Mouse (Mus musculus) liver, embryonic 14.5 days (tissue): Measurements from ENCODE around the gene Pif1. TPM values are rescaled to one million over a fixed set of nuclear protein-coding genes. Genes with fewer than 3 reads are reported as not detected.

Experiments used
- ATAC-seq: fragments of 200-750 bp; cut with Nextera tagmentation; 2 replicates; pipeline ENCODE4 v1.8.0; 2017; ENCODE audit warnings: moderate number of reproducible peaks, mild to moderate bottlenecking, moderate library complexity; ENCODE audit not compliant: insufficient read depth
- DNase-seq, 3 experiments: peaks; one replicate each; pipeline ENCODE4 v3.0.0-alpha.2; 2012 to 2013; ENCODE audit warnings: low read depth in 3 of 3, low spot score in 3 of 3
- H3K27ac ChIP-seq: fragments of 300-500 bp; sonication (generic); 2 replicates; pipeline ENCODE4 v1.5.1; 2014; ENCODE audit warnings: moderate library complexity, mild to moderate bottlenecking, control low read depth, inconsistent platforms
- H3K27me3 ChIP-seq: fragments of 300-500 bp; sonication (generic); 2 replicates; pipeline ENCODE4 v1.6.1; 2014; ENCODE audit warnings: mild to moderate bottlenecking, low read length, moderate library complexity; ENCODE audit not compliant: control insufficient read depth, insufficient read depth
- H3K36me3 ChIP-seq: fragments of 300-500 bp; sonication (generic); replicated peaks from 2 replicates; pipeline ENCODE4 v1.6.1; 2014; ENCODE audit warnings: low read depth; ENCODE audit not compliant: control insufficient read depth, insufficient read depth
- H3K4me1 ChIP-seq, 2 experiments: fragments of 200-500 bp in 1 of 2; fragments of 300-500 bp in 1 of 2; sonication (generic) in 1 of 2; replicated peaks; 2 replicates each; pipeline ENCODE4 v1.6.1; 2012 to 2014; ENCODE audit warnings: antibody characterized with exemption in 1 of 2, inconsistent platforms in 1 of 2, low read length in 1 of 2; ENCODE audit not compliant: control insufficient read depth in 2 of 2, insufficient read depth in 2 of 2
- H3K4me2 ChIP-seq: fragments of 300-500 bp; sonication (generic); 2 replicates; pipeline ENCODE4 v1.6.1; 2014; ENCODE audit warnings: low read depth, mild to moderate bottlenecking, control low read depth, moderate library complexity
- H3K4me3 ChIP-seq, 2 experiments: fragments of 200-500 bp in 1 of 2; fragments of 300-500 bp in 1 of 2; sonication (generic) in 1 of 2; 2 replicates each; pipeline ENCODE4 v1.5.1; 2012 to 2014; ENCODE audit warnings: low read depth in 2 of 2, low read length in 2 of 2, mild to moderate bottlenecking in 2 of 2, control low read depth in 1 of 2, inconsistent platforms in 1 of 2, moderate library complexity in 1 of 2; ENCODE audit not compliant: insufficient read depth in 1 of 2
- H3K9ac ChIP-seq: fragments of 300-500 bp; sonication (generic); replicated peaks from 2 replicates; pipeline ENCODE4 v1.6.1; 2014; ENCODE audit warnings: mild to moderate bottlenecking, control low read depth, moderate library complexity
- H3K9me3 ChIP-seq: fragments of 300-500 bp; sonication (generic); 2 replicates; pipeline ENCODE4 v1.6.1; 2016; ENCODE audit warnings: low read length, mixed read lengths; ENCODE audit not compliant: control insufficient read depth
- CTCF ChIP-seq: IDR thresholded peaks from 2 replicates; pipeline ENCODE4 v1.5.1; 2016; ENCODE audit warnings: antibody characterized with exemption, low read depth, control low read depth
- EP300 ChIP-seq: IDR thresholded peaks from 2 replicates; pipeline ENCODE4 v1.6.1; 2016; ENCODE audit warnings: antibody characterized with exemption, low read depth
- whole genome bisulfite sequencing: fragments of 180-500 bp; shearing (Covaris S2); extraction: QIAGEN DNeasy Blood & Tissue Kit; methylation state at CpG from one replicate; pipeline ENCODE4 v1.1.7; 2014; ENCODE audit not compliant: insufficient replicate concordance; 5-methylcytosine and 5-hydroxymethylcytosine counted together
- polyA plus RNA-seq, 2 experiments: library from polyadenylated mRNA; depleted of rRNA in 1 of 2; stranded (reverse) in 1 of 2; unstranded in 1 of 2; fragments of >200 nt; fragmentation: Nextera tagmentation in 1 of 2; extraction: Ambion mirVana in 1 of 2; gene quantifications; 2 replicates each; pipeline versions ENCODE4 v1.2.1 to v1.2.3; 2012 to 2014

The Pif1 gene
- polyA plus RNA-seq, 2 experiments, result 6.8 to 11.9 TPM

DNA sequence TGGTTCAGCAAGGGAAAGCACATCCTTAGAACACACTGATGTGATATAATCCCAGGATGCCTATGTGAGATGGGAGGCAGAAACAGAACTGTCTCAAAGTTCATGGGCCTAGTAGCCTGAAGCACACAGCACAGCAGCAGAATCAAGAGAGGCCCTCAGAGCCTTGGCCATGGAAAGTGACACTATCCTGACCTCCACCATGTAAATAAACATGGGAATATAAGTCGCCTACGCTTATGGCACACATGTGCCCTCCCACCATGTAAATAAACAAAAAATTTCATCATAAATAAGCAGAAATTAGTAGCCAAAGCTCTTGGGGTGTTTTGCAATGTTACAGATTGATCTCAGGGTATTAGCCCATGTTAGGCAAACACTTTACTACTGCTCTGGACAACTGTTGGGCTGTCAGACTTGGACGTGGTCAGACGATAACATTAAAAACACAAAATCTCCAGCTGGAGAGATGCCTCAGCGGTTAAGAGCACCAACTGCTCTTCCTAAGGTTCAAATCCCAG, 25.1 kb downstream of the Pif1 start:
- Histone ChIP-seq H3K4me2 (no peak overlapping the region), H3K27ac (no peak overlapping the region), H3K36me3 (no peaks in the 10 kb centered on the region), H3K9ac (no peak overlapping the region), H3K4me3 (no peak overlapping the region), H3K4me1 (no peaks in the 10 kb centered on the region), H3K9me3 (no peaks in the 10 kb centered on the region), H3K27me3 (no peaks in the 10 kb centered on the region)
- TF ChIP-seq CTCF, result no peak
- no peak for TF ChIP-seq EP300
- ATAC-seq, result no peak
- no peak for DNase-seq
- 68% methylated on average over 5 of the region's 5 CpGs for WGBS

- 40% methylated on average over 2 of the region's 2 CpGs for WGBS
- DNase-seq (no peak), ATAC-seq (no peak)
- Histone ChIP-seq H3K9me3 (no peaks in the 10 kb centered on the region), H3K4me2 (no peak overlapping the region), H3K4me1 (no peaks in the 10 kb centered on the region), H3K27me3 (no peaks in the 10 kb centered on the region), H3K36me3 (no peaks in the 10 kb centered on the region), H3K9ac (no peak overlapping the region), H3K4me3 (no peak overlapping the region), H3K27ac (no peak overlapping the region)
- TF ChIP-seq EP300 (no peak), CTCF (no peak)
Measured at GRCm38 (mm10) chr9:65613098-65613497, 26.1 kb downstream of the Pif1 start.

DNA sequence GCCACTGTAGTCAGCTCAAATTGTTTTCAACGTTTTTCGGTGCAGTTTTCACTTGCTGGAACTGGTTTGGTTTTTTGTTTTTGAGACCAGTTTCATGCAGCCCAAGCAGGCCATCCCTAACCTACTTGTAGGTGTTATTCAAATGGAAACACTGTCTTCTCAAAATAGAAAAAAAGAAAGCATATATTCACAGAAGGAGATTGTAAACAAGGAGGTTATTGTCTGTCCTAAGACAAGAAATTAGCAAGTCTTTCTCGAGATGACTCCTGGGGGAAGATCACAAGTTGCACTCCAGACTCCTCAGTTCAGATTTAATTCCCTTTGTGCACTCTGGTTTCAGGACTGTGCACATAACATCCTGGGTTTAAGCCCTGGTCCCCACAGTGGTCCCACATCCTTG, 32.4 kb downstream of the Pif1 start:
- TF ChIP-seq EP300 (no peak), CTCF (no peak)
- H3K4me3 ChIP-seq, result no peak overlapping the region
- H3K9ac ChIP-seq, result no peak overlapping the region
- WGBS, result 60% methylated on average over 3 of the region's 3 CpGs
- H3K4me1 ChIP-seq, result peaks cover 0 to 3% of the 10 kb centered on the region in 2 experiments; a peak in 1 of 4 replicates
- no peaks in the 10 kb centered on the region for H3K27me3 ChIP-seq
- no peak overlapping the region for H3K4me2 ChIP-seq
- H3K27ac ChIP-seq, result no peak overlapping the region
- DNase-seq (no peak), ATAC-seq (no peak)
- H3K9me3 ChIP-seq, result no peaks in the 10 kb centered on the region
- H3K36me3 ChIP-seq, result no peaks in the 10 kb centered on the region

GRCm38 (mm10) chr9:65621196-65621595, 34.2 kb downstream of the Pif1 start:
- DNase-seq, result no peak
- no peak for ATAC-seq
- Histone ChIP-seq H3K36me3 (no peaks in the 10 kb centered on the region), H3K27me3 (no peaks in the 10 kb centered on the region), H3K4me3 (no peak overlapping the region), H3K4me1 (peaks cover 0 to 3% of the 10 kb centered on the region in 2 experiments; a peak in 1 of 4 replicates), H3K9ac (no peak overlapping the region), H3K27ac (no peak overlapping the region), H3K4me2 (no peak overlapping the region), H3K9me3 (no peaks in the 10 kb centered on the region)
- TF ChIP-seq CTCF, result no peak
- no peak for TF ChIP-seq EP300
- WGBS, result 73% methylated on average over 4 of the region's 4 CpGs

- 49% methylated on average over 2 of the region's 2 CpGs for WGBS
- H3K4me1 ChIP-seq, result peaks cover 0 to 3% of the 10 kb centered on the region in 2 experiments; a peak in 1 of 4 replicates
- H3K27ac ChIP-seq, result no peak overlapping the region
- no peaks in the 10 kb centered on the region for H3K9me3 ChIP-seq
- no peak overlapping the region for H3K9ac ChIP-seq
- DNase-seq (no peak), ATAC-seq (no peak)
- no peak overlapping the region for H3K4me2 ChIP-seq
- H3K4me3 ChIP-seq, result no peak overlapping the region
- H3K36me3 ChIP-seq, result no peaks in the 10 kb centered on the region
- TF ChIP-seq CTCF (no peak), EP300 (no peak)
- H3K27me3 ChIP-seq, result peaks cover 3% of the 10 kb centered on the region; the same call in 1 of the 2 replicates
Measured at GRCm38 (mm10) chr9:65621666-65622065, 34.7 kb downstream of the Pif1 start.
